Mouse (Mus musculus) WW6 (cell line): ENCODE measurements at regions not wholly inside any gene's neighbourhood (a gene's known extent, or its start where the extent isn't known, plus 50 kb on each side); places are given as distances from the start of the nearest gene placed in this dataset.

Experiments
- DNase-seq: peaks from one replicate; pipeline ENCODE4 v3.0.0-alpha.2; 2013; ENCODE audit warnings: low read depth, low spot score

GRCm38 (mm10) chr16:42808864-42809263 is 66.8 kb upstream of the Zbtb20 start:
- DNase-seq, result no peak

GRCm38 (mm10) chr16:42807536-42807935 is 68.1 kb upstream of the Zbtb20 start:
- DNase-seq, result no peak

GRCm38 (mm10) chr16:42803609-42804008 is 72.1 kb upstream of the Zbtb20 start:
- no peak for DNase-seq

- no peak for DNase-seq
Measured at GRCm38 (mm10) chr16:42792571-42792970, 83.1 kb upstream of the Zbtb20 start.

GRCm38 (mm10) chr16:42784712-42785111 is 91.0 kb upstream of the Zbtb20 start:
- DNase-seq, result no peak

GRCm38 (mm10) chr16:42784031-42784430 is 91.7 kb upstream of the Zbtb20 start:
- no peak for DNase-seq

GRCm38 (mm10) chr16:42782091-42782679 is 93.5 kb upstream of the Zbtb20 start:
- DNase-seq, result peak; percentile 82

GRCm38 (mm10) chr16:42781096-42782071 is 94.3 kb upstream of the Zbtb20 start:
- peak; percentile 74 for DNase-seq

- DNase-seq, result no peak
Measured at GRCm38 (mm10) chr16:42779957-42780356, 95.7 kb upstream of the Zbtb20 start.

GRCm38 (mm10) chr16:42772640-42773039 is 103.0 kb upstream of the Zbtb20 start:
- DNase-seq, result no peak

GRCm38 (mm10) chr16:42770199-42770598 is 105.5 kb upstream of the Zbtb20 start:
- no peak for DNase-seq

- no peak for DNase-seq
Measured at GRCm38 (mm10) chr16:42748681-42749080, 127.0 kb upstream of the Zbtb20 start.

- no peak for DNase-seq
Measured at GRCm38 (mm10) chr16:42745943-42746675, 129.6 kb upstream of the Zbtb20 start.

- DNase-seq, result no peak
Measured at GRCm38 (mm10) chr16:42743538-42743937, 132.1 kb upstream of the Zbtb20 start.

GRCm38 (mm10) chr16:42743120-42743519 is 132.6 kb upstream of the Zbtb20 start:
- DNase-seq, result no peak

GRCm38 (mm10) chr16:42727826-42728225 is 147.9 kb upstream of the Zbtb20 start:
- DNase-seq, result no peak

GRCm38 (mm10) chr16:42719915-42720314 is 155.8 kb upstream of the Zbtb20 start:
- DNase-seq, result no peak

GRCm38 (mm10) chr16:42718452-42718851 is 157.2 kb upstream of the Zbtb20 start:
- DNase-seq, result no peak

- DNase-seq, result no peak
Measured at GRCm38 (mm10) chr16:42717828-42718412, 157.8 kb upstream of the Zbtb20 start.

- no peak for DNase-seq
Measured at GRCm38 (mm10) chr16:42717075-42717827, 158.4 kb upstream of the Zbtb20 start.

- DNase-seq, result no peak
Measured at GRCm38 (mm10) chr16:42702676-42703075, 173.0 kb upstream of the Zbtb20 start.
